Mouse (Mus musculus) spleen, adult 2 months (tissue): ENCODE results near the gene Gnb5. TPM values are rescaled to one million over a fixed set of nuclear protein-coding genes. Genes with fewer than 3 reads are reported as not detected.

ENCODE experiments used
- DNase-seq, 2 experiments: peaks; one replicate each; pipeline versions ENCODE4 v3.0.0 to v3.0.0-alpha.2; 2012 to 2021; ENCODE audit warnings: low spot score in 2 of 2, low read depth in 1 of 2
- H3K27ac ChIP-seq: fragments of 200-500 bp; 2 replicates; pipeline ENCODE4 v1.5.1; 2012; ENCODE audit warnings: low read length, inconsistent platforms; ENCODE audit not compliant: insufficient read depth
- H3K27me3 ChIP-seq: fragments of 200-500 bp; 2 replicates; pipeline ENCODE4 v1.6.1; 2012; ENCODE audit warnings: mild to moderate bottlenecking, moderate library complexity, low read length, inconsistent platforms; ENCODE audit not compliant: control insufficient read depth, insufficient read depth
- H3K36me3 ChIP-seq: fragments of 200-500 bp; 2 replicates; pipeline ENCODE4 v1.6.1; 2012; ENCODE audit warnings: mild to moderate bottlenecking, low read length, inconsistent platforms; ENCODE audit not compliant: control insufficient read depth, insufficient read depth
- H3K4me1 ChIP-seq: fragments of 200-500 bp; 2 replicates; pipeline ENCODE4 v1.6.1; 2011; ENCODE audit warnings: inconsistent platforms; ENCODE audit not compliant: control insufficient read depth, insufficient read depth, insufficient read length
- H3K4me3 ChIP-seq: fragments of 200-500 bp; 2 replicates; pipeline ENCODE4 v1.5.1; 2011; ENCODE audit warnings: mild to moderate bottlenecking, inconsistent platforms; ENCODE audit not compliant: insufficient read depth, insufficient read length; ENCODE audit errors: extremely low read depth
- CTCF ChIP-seq: fragments of 200-500 bp; IDR thresholded peaks from 2 replicates; pipeline ENCODE4 v1.5.1; 2011; ENCODE audit warnings: mild to moderate bottlenecking, inconsistent platforms; ENCODE audit not compliant: insufficient read depth, insufficient read length, insufficient replicate concordance; ENCODE audit errors: extremely low read depth
- POLR2A ChIP-seq: fragments of 200-500 bp; IDR thresholded peaks from 2 replicates; pipeline ENCODE4 v1.6.1; 2011; ENCODE audit warnings: low read depth, low read length, inconsistent platforms
- WGBS: fragments of 180-500 bp; shearing (Covaris S2); methylation state at CpG from one replicate; pipeline ENCODE4 v1.1.7; 2018; 5-methylcytosine and 5-hydroxymethylcytosine counted together
- polyA plus RNA-seq: library from polyadenylated mRNA; depleted of rRNA; stranded (reverse); fragments of >200 nt; gene quantifications from 2 replicates; pipeline ENCODE4 v1.2.3, GENCODE M21; 2012

Gnb5 gene
- polyA plus RNA-seq, 1 experiment = 3.4 TPM

- H3K27me3 ChIP-seq = no peaks in the 10 kb centered on the region
Measured at GRCm38 (mm10) chr9:75330821-75331220, 24.7 kb downstream of the Gnb5 start.

GRCm38 (mm10) chr9:75334440-75334839 is 28.4 kb downstream of the Gnb5 start:
- WGBS = 81% methylated on average over 4 of the region's 4 CpGs

More at GRCm38 (mm10) chr9:75330821-75331220, 24.7 kb downstream of the Gnb5 start:
- TF ChIP-seq CTCF = no peak
- no peak for TF ChIP-seq POLR2A
- no peaks in the 10 kb centered on the region for H3K4me1 ChIP-seq
- no peak overlapping the region for H3K4me3 ChIP-seq
- no peak overlapping the region for H3K27ac ChIP-seq
- DNase-seq = no peak
- no peaks in the 10 kb centered on the region for H3K36me3 ChIP-seq
- WGBS = 87% methylated on average over 8 of the region's 8 CpGs

GRCm38 (mm10) chr9:75338016-75338415 is 31.9 kb downstream of the Gnb5 start:
- Histone ChIP-seq H3K36me3 (no peaks in the 10 kb centered on the region), H3K27ac (no peak overlapping the region), H3K4me1 (no peaks in the 10 kb centered on the region), H3K27me3 (no peaks in the 10 kb centered on the region), H3K4me3 (no peak overlapping the region)
- no peak for DNase-seq
- TF ChIP-seq CTCF = no peak
- no peak for TF ChIP-seq POLR2A
- WGBS = 95% methylated on average over 6 of the region's 6 CpGs

More at GRCm38 (mm10) chr9:75334440-75334839, 28.4 kb downstream of the Gnb5 start:
- Histone ChIP-seq H3K4me1 (no peaks in the 10 kb centered on the region), H3K4me3 (no peak overlapping the region), H3K27ac (no peak overlapping the region), H3K27me3 (no peaks in the 10 kb centered on the region), H3K36me3 (no peaks in the 10 kb centered on the region)
- no peak for TF ChIP-seq CTCF
- no peak for TF ChIP-seq POLR2A
- DNase-seq = no peak

- Histone ChIP-seq H3K27ac (no peak overlapping the region), H3K36me3 (no peaks in the 10 kb centered on the region), H3K4me1 (no peaks in the 10 kb centered on the region), H3K4me3 (no peak overlapping the region), H3K27me3 (no peaks in the 10 kb centered on the region)
- no peak for DNase-seq
- 81% methylated on average over 4 of the region's 4 CpGs for WGBS
- TF ChIP-seq CTCF = no peak
- no peak for TF ChIP-seq POLR2A
Measured at GRCm38 (mm10) chr9:75342433-75342832, 36.3 kb downstream of the Gnb5 start.

GRCm38 (mm10) chr9:75347458-75347857 is 41.4 kb downstream of the Gnb5 start, which contains the start of gene Bcl2l10:
Bcl2l10 (plus strand) TSS chr9:75347758.
- Histone ChIP-seq H3K4me1 (no peaks in the 10 kb centered on the region), H3K27ac (no peak within 1 kb of the TSS), H3K4me3 (no peak within 1 kb of the TSS), H3K36me3 (no peaks in the 10 kb centered on the region), H3K27me3 (no peaks in the 10 kb centered on the region)
- no peak for DNase-seq
- WGBS = 93% methylated on average over 5 of the region's 5 CpGs
- no peak for TF ChIP-seq POLR2A
- no peak for TF ChIP-seq CTCF

GRCm38 (mm10) chr9:75348066-75348465 is 42.0 kb downstream of the Gnb5 start:
- 92% methylated on average over 17 of the region's 17 CpGs for WGBS
- Histone ChIP-seq H3K36me3 (no peaks in the 10 kb centered on the region), H3K27ac (no peak overlapping the region), H3K4me1 (no peaks in the 10 kb centered on the region), H3K4me3 (no peak overlapping the region), H3K27me3 (no peaks in the 10 kb centered on the region)
- no peak for DNase-seq
- TF ChIP-seq CTCF (no peak), POLR2A (no peak)

GRCm38 (mm10) chr9:75348641-75349040 is 42.6 kb downstream of the Gnb5 start:
- Histone ChIP-seq H3K27ac (no peak overlapping the region), H3K36me3 (no peaks in the 10 kb centered on the region), H3K4me3 (no peak overlapping the region), H3K27me3 (no peaks in the 10 kb centered on the region), H3K4me1 (no peaks in the 10 kb centered on the region)
- TF ChIP-seq CTCF = no peak
- TF ChIP-seq POLR2A = no peak
- no peak for DNase-seq
- WGBS = 89% methylated on average over 3 of the region's 3 CpGs
